Mouse (Mus musculus) erythroblast, embryonic 14.5 days (primary cell): ENCODE measurements around the gene Polrmt.

ENCODE experiments used
- GATA1 ChIP-seq: IDR thresholded peaks from 2 replicates; pipeline ENCODE4 v1.6.1; 2012; ENCODE audit warnings: low read length, inconsistent platforms, mixed read lengths
- TAL1 ChIP-seq: IDR thresholded peaks from 3 replicates; pipeline ENCODE4 v1.6.1; 2012; ENCODE audit warnings: low read length, inconsistent platforms, mixed read lengths

GRCm38 (mm10) chr10:79709307-79709706, 37.1 kb downstream of the Polrmt start:
- TF ChIP-seq GATA1: no peak
- no peak for TF ChIP-seq TAL1
